Mouse (Mus musculus) liver, adult 2 months (tissue): ENCODE data around the gene Slc23a4.

Source experiments
- CTCF ChIP-seq: fragments of 200-500 bp; IDR thresholded peaks from 2 replicates; pipeline ENCODE4 v1.5.1; 2011; ENCODE audit warnings: low read depth, low read length, control low read depth
- POLR2A ChIP-seq: fragments of 200-500 bp; IDR thresholded peaks from 2 replicates; pipeline ENCODE4 v1.6.1; 2011; ENCODE audit warnings: low read length, control low read depth; ENCODE audit not compliant: insufficient read depth; ENCODE audit errors: extremely low read depth

DNA sequence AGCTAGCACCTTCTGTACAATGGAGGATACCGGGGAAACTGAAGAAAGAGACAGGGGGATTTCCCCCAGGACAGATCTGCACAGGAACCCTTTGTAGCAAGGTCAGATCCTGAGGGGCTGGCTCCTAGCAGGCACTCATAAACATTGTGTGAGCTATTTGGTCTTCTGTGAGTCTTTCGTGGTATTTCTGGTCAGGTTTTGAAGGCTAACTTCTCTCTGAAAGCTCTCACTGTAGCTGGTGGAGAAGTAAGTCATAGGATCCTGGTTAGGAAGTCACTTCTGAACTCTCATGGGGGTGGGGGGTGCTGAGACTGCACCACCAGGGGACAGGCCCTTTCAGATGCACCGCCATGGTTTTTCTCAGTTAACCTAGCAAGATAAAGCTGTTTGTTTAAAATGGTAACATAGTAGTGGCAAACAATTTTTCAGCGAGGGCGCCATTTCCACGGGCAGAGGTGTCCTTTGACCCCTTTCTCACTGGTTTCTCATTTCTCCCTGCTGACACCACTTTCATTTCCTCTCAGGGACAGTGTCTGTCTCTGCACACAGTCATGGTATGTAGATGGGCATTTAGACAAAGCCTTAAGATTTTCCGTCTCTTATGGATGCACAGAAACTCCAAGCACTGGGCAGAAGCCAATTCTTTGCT lies 49.8 kb downstream of the Slc23a4 start:
- no peak for TF ChIP-seq POLR2A
- TF ChIP-seq CTCF = no peak
